Mouse (Mus musculus) layer of hippocampus, adult 2 months (tissue): ENCODE results near the gene Unc119b. TPM values are rescaled to one million over a fixed set of nuclear protein-coding genes. Genes with fewer than 3 reads are reported as not detected.

Experiments used
- DNase-seq, 2 experiments: peaks; one replicate each; pipeline ENCODE4 v3.0.0; 2022; ENCODE audit warnings: low spot score in 2 of 2
- H3K27ac ChIP-seq: fragments of 200-600 bp; 2 replicates; pipeline ENCODE4 v1.8.1; 2022
- H3K4me3 ChIP-seq: fragments of 200-600 bp; 2 replicates; pipeline ENCODE4 v1.8.1; 2022; ENCODE audit warnings: mild to moderate bottlenecking
- CTCF ChIP-seq: fragments of 200-600 bp; conservative IDR thresholded peaks from 2 replicates; pipeline ENCODE4 v1.8.1; 2022; ENCODE audit warnings: antibody characterized with exemption, mild to moderate bottlenecking, moderate library complexity
- long read RNA-seq, 2 experiments: library from polyadenylated mRNA; stranded (forward); transcript quantifications; one replicate each; pipeline ENCODE4 v2.0.0; 2021; ENCODE audit warnings: borderline mapping rate in 2 of 2
- total RNA-seq, 2 experiments: library from RNA; stranded (reverse); gene quantifications; 2 replicates each; pipeline ENCODE4 v1.2.3; 2021

Gene Unc119b
- total RNA-seq: 10 to 100 TPM; 25.9 to 28.0 TPM
- long read RNA-seq, experiment 1, transcript Unc119b-201 (5 exons, 3,659 nt): major isoform, 21 of 25 reads
- long read RNA-seq, experiment 1, partial matches to known transcripts: 3 of 25 reads
- long read RNA-seq, experiment 1, other reads (novel, unspliced or antisense): 1 of 25 reads
- long read RNA-seq, experiment 2, transcript Unc119b-201 (5 exons, 3,659 nt): major isoform, 36 of 43 reads
- long read RNA-seq, experiment 2, partial matches to known transcripts: 1 of 43 reads
- long read RNA-seq, experiment 2, other reads (novel, unspliced or antisense): 4 of 43 reads

DNA sequence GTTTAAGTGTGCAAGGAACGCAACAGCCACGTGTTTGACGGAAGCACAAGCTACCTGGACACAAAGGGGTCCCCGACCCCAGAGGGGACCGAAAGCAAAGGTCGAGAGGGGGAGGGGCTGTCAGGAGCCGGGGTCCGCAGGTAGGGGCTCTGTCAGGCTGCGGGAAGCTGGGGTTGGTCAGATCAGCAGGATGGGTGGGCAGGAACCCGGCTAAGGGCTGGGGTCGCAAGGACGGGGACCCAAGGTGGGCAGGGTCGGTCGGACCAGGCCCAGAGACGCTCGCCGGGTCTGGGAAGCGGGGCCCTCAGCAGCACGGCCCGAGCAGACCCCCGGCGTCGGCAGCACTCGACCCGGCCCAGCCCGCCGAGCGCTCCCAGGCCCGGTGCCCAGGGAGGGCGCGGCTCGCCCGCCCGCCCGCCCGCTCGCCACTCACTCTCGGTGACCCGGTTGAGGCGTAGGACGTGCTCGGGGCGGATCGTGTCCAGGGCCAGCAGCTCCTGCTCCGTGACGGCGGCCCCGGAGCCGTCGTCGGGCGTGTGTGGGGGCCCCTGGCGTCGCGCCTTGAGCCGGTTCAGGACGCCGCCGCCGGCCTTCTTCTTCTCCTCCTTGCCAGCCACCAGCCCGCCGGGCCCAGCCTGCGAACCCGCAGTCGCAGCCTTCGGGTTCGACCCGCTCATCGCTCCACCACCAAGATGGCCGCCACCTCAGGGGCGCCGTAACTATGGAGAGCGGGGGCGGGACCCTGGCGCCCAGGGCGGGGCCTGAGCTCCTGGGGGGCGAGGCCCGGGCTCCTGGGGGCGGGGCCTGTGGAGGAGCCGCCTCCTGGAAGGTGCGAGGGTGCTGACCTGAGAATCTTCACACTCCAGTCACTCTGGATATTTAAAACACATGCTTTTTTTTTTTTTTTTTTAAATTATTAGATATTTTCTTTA, at the start of gene Unc119b:
Gene Unc119b (minus strand): TSS at position 742 of the 932 bp plus-strand sequence.
- TF ChIP-seq CTCF: no peak
- peak; percentile 88 to 89 for DNase-seq
- Histone ChIP-seq H3K4me3 (peak within 1 kb of the TSS; percentile 92), H3K27ac (peak within 1 kb of the TSS; percentile 85)

DNA sequence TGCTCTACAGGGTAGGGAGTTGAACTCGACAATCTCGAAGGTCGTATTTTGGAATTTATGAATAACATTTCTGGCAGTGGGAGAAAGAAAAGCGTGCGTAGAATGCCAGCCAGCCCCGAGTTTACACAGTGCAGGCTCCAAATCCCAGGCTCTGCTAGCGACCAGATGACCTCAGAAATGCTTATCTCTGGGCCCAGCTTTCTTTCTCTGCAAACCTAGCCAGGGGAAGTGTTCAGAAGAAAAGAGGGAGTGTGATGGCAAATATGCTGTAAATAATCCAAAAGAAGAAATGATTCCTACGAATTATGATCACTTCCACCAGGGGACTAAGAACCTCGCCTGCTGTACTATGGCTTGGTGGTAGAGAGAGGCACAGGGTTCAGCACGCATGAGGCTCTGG, 48.7 kb upstream of the Unc119b start:
- no peak overlapping the region for H3K27ac ChIP-seq
- DNase-seq: no peak
- TF ChIP-seq CTCF: no peak
- no peak overlapping the region for H3K4me3 ChIP-seq

DNA sequence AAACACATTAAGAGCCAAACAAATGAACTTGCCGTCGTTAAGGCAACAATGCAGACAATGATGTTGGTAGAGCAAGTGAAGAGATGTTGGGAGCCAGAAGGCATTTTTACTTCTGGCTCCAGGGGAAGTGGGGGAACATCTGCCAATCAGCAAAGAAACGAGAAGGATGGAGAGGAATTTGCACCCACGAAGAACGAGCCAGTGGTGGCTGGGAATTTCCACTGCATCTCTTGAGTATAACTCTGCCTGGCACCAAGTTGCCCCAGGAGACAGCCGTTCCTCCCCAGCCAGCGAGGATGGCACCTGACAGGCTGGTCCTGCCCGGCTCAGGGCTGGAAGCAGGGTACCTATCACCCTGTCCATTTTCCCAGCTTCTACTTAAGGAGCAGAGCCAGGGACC, 48.1 kb upstream of the Unc119b start:
- H3K4me3 ChIP-seq: no peak overlapping the region
- no peak for DNase-seq
- peak overlapping the region; percentile 43; the same call in 1 of the 2 replicates for H3K27ac ChIP-seq
- TF ChIP-seq CTCF: no peak

DNA sequence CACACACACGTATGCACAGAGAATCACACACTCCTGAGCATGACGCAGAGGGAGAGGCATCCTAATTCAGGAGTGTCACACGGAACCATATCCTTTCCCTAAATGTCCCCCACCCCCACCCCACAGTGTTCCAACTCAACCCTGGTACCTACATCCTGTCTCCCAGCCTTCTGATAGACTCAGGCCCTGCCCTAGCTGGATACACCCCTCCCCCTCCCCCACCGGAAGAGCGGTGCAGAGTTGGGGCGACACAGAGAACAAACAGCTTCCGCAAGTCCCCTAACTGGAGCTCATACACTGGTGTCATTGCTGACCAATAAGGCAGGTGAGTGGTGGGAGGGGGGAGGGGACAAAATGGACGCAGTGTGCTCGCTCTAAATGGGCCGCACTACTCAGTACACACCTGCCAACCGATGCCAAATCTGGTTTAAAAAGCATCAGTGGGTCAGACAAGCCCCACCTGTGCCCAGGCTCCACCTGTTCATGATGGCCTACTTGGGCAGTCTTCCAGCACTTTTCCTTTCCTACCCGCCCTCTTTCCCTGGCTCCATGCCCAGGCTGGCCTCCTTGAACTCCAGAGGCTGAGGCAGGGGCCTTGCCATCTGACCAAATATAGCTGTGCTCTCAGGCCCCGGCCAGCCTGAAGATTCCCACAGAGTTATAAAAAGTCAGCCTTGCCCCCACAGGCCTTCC, 46.6 kb upstream of the Unc119b start:
- TF ChIP-seq CTCF: no peak
- H3K4me3 ChIP-seq: no peak overlapping the region
- DNase-seq: no peak
- no peak overlapping the region for H3K27ac ChIP-seq

DNA sequence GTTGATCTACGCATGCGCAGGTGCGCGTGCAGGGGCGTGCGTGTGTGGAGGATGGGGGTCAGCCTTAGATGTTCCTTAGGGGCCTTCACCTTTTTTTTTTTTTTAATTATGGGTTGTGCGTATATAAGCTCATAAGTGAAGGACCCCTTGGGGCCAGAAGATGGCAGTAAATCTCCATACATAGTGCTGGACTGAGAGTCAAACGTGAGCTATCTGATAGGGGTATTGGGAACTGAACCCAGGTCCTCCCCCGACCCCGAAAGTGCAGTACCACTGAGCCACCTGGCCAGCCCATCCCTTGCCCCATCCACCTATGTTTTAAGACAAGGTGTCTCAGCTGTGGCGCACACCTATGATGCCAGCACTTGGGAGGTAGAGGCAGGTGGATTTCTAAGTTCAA, 44.8 kb upstream of the Unc119b start:
- Histone ChIP-seq H3K4me3 (no peak overlapping the region), H3K27ac (no peak overlapping the region)
- no peak for DNase-seq
- TF ChIP-seq CTCF: peak; percentile 19; the same call in 1 of the 2 replicates

DNA sequence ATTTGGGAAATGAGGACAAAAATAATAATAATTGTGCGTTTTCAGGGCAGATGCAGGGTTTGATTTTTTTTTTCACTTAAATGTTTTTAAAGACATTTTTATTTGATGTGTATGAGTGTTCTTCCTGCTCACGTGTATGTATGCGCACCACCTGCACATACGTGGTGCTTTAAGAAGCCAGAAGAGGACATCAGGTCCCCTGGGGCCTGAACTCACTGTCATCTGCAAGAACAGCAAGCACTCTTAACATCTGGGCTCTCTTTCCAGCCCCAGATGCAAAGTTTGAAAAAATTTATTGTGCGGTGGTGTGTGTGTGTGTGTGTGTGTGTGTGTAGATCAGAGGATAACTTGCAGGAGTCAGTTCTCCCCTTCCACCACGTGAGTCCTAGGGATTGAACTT, 43.1 kb upstream of the Unc119b start:
- TF ChIP-seq CTCF: no peak
- Histone ChIP-seq H3K4me3 (no peak overlapping the region), H3K27ac (no peak overlapping the region)

DNA sequence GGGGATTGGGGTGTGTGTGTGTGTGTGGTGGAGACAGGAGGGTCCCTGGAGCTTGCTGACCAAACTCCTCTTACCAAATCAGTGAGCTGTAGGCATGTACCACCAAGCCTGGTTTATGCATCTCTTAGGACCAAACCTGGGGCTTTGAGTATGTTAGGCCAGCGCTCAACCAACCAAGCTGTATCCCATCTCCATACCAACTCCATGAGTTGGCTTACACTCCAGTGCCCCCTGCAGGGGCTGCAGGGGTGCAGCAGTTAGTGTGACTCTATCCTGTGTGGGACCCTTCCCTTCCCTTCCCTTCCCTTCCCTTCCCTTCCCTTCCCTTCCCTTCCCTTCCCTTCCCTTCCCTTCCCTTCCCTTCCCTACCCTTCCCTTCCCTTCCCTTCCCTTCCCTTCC, 39.8 kb upstream of the Unc119b start:
- Histone ChIP-seq H3K27ac (no peak overlapping the region), H3K4me3 (no peak overlapping the region)
- TF ChIP-seq CTCF: peak; percentile 55
- no peak for DNase-seq

More for the DNA sequence above, 43.1 kb upstream of the Unc119b start:
- no peak for DNase-seq

DNA sequence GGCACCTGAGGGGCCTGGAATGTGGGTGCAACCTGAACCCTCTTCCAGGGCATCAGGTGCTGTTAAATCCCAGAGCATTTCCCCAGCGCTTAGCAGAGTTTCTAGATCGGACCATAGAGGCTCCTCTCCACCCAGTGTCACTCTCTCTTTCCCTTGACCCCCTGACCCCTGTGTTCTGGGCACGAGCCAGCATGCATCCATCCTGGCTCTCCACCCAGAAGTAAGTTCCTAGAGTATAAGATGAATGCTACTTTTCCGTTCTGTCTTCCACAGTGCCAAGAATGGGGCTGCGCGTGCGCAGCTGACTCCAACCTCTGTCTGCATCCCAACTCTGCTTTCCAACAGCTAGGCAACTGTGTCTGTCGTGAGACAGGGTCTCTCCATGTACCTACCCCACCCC, 35.4 kb upstream of the Unc119b start:
- DNase-seq: no peak
- Histone ChIP-seq H3K4me3 (no peak overlapping the region), H3K27ac (no peak overlapping the region)
- no peak for TF ChIP-seq CTCF

DNA sequence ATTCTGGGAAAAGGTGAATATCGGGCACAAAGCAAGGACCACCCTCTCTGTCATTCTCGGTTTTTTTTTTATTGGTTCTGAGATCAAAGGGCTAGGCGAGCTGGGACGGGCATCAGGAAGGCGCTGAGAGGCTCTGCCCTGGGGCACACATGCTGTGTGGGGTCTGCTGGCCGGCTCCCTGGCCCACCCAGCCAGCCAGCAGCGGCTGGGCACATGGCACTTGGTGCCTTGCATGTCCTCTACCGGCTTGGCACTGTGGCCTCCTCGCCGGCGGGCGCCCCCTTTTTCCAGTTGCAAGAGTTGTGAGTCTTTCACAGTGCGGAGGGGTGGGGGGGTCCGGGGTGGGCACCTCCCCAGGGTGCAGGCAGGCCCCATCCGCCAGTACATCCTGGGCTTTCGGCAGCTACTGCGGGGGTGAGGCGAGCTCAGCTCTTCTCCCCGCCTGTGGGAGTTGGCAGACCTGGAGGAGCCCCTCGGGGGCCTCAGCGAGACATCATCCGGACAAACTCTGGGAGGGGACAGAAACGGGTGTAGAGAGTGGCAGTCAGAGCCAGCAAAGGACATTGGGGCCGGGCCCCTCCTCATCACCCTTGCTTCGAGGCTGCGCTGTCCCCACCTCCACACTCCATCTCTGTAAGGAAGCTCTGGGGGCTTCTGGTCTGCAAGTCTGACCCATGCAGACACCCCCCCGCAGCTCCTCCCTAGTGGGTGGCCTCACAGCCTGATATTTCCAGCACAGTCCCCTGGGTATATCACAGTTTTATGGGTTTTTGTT, 34.1 kb upstream of the Unc119b start:
- H3K27ac ChIP-seq: no peak overlapping the region
- TF ChIP-seq CTCF: no peak
- no peak overlapping the region for H3K4me3 ChIP-seq
- DNase-seq: no peak

DNA sequence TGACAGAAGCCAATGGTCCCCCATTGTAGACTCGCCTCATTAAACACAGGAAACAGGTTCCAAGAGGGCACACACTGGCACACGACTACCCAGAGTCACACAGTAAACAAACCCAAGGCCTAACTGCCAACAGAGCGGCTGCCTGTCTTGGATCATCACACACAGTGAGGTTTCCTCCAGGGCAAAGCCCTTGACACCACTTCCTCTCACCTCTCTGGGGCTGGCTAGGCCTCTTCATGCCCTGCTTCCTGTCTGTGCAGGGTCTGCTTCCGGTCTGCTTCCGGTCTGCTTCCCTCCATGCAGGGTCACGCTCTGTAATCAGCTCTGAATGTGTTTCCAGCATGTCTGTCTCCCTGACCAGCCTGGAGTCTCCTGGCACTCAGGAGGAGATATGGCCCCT, 32.6 kb upstream of the Unc119b start:
- Histone ChIP-seq H3K27ac (no peak overlapping the region), H3K4me3 (no peak overlapping the region)
- no peak for TF ChIP-seq CTCF
- DNase-seq: no peak

DNA sequence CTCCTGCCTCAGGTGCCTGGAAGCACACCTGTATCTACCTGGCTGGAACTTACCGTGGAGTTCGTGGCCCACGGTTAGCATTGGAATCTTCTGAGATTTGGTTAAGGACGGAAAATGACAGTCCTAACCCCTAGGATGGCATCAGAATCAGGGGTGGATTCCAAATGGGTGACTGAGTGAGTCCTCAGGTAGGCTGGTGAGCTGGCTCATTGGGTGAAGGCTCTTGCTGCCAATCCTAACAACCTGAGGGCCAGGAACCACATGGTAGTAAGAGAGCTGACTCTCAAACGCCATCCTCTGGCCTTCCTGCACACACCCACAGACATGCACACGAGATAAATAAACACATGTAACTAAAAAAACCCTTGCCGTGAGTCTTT, 32.0 kb upstream of the Unc119b start:
- no peak for DNase-seq
- Histone ChIP-seq H3K4me3 (no peak overlapping the region), H3K27ac (no peak overlapping the region)
- no peak for TF ChIP-seq CTCF
